Mouse (Mus musculus) adrenal gland, postnatal 10 days (tissue): Measurements from ENCODE around the gene Cecr2. TPM values are rescaled to one million over a fixed set of nuclear protein-coding genes. Genes with fewer than 3 reads are reported as not detected.
A peak's percentile ranks its signal among the peaks of the same experiment; 100 is the strongest.
"Not testable (repeated sequence)": the region's sequence is repeated elsewhere in the genome, so short reads cannot be mapped to it uniquely, and the experiment has no call there.

ENCODE experiments used
- DNase-seq: peaks from one replicate; pipeline ENCODE4 v3.0.0; 2021; ENCODE audit warnings: mixed read lengths
- long read RNA-seq, 2 experiments: library from polyadenylated mRNA; stranded (forward); transcript quantifications; one replicate each; pipeline ENCODE4 v2.0.0; 2021
- total RNA-seq, 2 experiments: library from RNA; stranded (reverse); gene quantifications; 2 replicates each; pipeline ENCODE4 v1.2.3; 2021

The Cecr2 gene
- 10 to 100 TPM; 15.7 to 29.4 TPM for total RNA-seq
- long read RNA-seq, experiment 1, partial matches to known transcripts: 3 of 6 reads
- long read RNA-seq, experiment 1, other reads (novel, unspliced or antisense): 3 of 6 reads
- long read RNA-seq, experiment 2, partial matches to known transcripts: 2 of 5 reads
- long read RNA-seq, experiment 2, other reads (novel, unspliced or antisense): 1 of 5 reads

- peak; percentile 85 for DNase-seq
Observed at GRCm38 (mm10) chr6:120665816-120666760, at the start of gene Cecr2. Gene Cecr2, plus strand, starts transcription at chr6:120666369.

GRCm38 (mm10) chr6:120617586-120617985 lies 48.6 kb upstream of the Cecr2 start:
- no peak for DNase-seq

DNA sequence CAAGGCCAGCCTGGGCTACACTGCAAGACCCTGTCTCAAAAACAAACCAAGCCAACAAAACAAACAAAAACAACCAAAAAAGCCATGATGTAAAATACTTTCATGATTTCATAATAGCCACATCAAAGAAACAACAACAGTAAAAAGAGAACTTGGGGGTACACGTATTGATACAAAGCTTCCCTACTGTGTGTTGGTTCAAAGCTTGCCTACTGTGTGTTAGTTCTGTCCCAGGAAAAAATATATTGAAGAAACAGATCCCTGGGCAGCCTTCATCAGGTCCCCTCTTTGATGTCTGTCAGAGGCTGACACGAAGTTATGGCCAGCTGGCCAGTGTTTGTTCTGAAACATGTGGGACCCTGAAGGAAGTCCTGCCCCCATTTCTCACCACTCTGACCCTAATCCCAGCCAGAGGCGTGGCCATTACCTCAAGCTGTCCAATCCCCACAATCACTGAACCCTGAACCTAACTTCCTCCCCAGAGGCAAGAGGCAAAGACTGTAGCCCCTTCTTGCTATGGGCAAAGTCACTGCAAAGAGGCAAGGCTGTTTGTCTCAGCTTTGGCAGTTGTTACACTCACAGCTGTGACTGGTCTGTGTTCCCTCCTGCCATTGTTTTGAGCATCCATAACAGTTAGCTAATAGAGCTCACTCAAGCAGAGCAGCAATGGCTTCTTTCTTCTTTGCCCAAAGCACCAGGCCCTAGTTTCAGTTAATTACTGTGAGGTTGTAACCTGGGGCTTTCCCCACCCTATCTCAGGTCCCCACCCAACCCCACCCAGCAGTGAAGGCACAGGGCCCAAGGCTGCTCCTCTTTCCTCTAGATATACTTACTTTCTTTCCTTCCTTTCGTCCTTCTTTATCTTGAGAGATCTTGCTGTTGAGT lies 47.4 kb upstream of the Cecr2 start:
- DNase-seq: no peak

DNA sequence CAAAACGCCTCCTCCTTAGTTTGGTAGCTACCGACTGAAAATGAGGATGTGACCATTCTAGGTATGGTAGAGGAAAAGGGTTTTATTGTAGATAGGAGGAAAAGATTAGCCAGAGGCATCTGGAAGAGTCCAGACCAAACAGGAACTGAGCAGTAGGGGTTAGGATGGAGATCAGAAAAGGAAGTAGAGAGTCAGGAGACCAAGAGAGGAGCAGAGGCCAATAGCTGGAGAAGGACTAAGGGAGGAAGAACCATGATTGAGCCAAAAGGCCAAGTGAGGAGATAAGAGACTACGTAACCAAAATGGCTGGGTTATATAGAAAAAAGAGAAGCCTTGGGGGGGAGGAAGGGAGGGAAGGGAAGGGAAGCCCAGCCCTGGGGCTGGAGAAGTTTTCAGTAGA lies 46.0 kb upstream of the Cecr2 start:
- no peak for DNase-seq

GRCm38 (mm10) chr6:120625081-120625480 lies 41.1 kb upstream of the Cecr2 start:
- peak; percentile 61 for DNase-seq

DNA sequence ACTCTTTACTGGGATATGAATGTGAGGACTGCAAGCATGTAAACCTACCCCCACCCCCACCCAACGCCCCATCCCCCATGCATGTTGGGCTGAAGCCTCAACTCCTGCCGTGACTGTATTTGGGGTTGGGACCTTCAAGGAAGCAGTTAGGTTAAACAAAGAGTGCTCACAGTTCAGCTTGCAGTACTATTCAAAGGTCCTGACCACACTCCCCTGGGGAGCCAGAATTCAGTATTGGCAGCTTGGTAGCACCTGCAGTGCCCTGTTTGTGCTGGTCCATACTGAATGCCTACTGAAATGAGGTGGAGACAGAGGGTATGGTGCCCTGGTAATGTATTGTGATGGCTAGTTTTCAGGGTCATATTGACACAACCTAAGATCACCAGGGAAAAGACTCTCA lies 39.1 kb upstream of the Cecr2 start:
- DNase-seq: no peak

DNA sequence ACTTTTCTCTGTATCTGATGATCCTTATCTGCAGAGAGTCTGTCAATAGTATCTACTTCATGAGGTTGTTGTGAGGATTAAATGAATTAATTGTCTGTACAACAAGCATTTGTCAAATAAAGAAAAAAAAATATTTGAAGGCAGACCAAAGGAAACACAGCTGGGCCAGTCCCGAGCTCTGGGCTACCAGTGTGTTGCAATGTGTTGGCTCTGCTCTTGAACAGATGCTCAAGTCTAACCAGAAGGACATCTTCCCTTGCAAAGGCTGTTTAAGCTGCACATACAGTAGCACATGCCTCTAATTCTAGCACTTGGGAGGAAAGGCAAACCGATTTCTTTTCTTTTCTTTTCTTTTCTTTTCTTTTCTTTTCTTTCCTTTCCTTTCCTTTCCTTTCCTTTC lies 37.2 kb upstream of the Cecr2 start:
- DNase-seq: no peak

DNA sequence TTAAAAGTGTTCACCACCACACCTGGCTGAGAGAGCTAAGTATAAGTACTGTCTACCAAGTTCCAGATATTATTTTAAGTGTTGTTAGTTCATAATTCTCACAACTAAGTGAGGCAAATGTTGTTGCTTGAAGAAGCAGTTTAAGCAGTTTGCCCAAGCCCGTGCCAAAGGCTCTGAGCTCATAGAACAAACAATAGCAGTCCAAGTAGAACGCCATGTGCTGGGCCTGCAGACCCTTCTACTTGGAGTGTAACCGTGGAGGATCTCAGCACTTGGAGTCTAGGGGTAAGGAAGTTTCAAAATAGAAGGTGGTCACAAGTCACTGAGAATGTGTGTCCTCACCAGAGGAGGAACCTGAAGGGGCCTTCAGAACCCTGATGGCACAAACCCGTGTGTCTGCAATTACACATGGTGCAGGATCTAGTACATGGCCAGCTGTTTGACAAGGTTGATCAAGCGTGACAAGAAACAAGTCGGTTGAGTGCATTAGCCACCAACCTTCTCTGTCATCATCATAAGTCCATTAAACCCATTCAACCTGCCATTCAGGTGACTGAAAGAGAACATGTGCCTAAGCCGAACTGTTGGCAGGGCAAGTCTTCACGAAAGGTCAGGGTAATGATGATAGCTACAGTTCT lies 30.7 kb upstream of the Cecr2 start:
- DNase-seq: no peak

DNA sequence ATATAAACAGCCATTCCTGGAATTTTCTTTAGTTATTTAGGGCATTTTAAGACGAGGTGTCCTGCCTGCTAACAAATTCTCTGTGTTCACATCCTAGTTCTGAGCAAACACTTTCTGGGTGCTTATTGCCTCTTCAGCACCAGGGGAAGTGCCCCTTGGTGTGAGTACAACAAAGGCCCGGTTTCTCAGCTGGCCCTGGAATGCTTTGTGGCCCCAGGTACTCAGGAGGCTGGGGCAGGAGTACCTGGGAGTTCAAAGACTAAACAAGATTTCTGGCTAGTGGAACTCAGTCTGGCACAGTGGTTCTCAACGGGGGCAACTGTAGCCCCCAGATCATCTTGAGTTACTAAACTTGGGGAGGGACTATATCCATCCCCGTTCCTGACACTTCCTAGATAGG lies 26.6 kb upstream of the Cecr2 start:
- DNase-seq: no peak

DNA sequence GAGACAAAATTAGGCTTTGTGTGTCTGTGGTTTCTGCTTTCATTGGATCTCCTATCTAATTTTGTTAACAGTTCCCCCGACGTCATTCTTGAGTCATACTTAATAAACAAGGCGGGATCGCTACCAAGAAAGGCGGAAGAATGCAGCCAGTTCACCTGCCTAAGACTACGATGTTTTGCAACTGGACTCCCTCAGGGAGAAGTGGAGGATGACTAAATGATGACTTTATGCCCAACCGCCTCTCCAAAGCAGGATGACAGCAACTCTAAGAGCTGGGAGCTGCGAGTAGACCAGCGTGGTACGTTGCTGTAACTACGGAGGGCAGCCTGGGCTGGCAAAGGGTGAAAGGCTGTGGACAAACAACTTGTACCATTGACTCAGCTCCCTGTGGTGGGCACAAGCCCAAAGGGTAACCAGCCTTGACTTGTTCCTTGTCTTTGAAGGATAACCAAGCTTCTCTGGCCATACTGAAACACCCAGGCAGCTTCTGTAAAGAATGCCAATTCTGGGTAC lies 24.2 kb upstream of the Cecr2 start:
- no peak for DNase-seq

DNA sequence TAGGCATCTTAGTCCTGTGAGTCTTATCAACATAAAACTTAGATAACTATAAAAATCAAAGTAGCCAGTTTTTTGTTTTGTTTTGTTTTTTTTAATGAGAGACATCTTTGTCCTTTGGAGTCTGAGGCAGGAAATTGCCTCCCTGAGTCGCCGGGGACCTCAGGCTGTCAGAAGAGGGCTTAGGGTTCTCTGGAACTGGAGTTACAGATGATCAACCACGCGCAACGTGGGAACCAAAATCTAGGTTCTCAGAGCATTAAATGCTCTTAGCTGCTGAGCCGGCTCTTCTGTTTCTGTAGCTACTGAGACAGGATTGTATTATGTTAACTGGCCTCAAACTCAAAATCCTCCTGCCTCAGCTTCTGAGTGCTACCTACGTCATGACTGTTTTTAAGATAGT lies 22.4 kb upstream of the Cecr2 start:
- DNase-seq: no peak

DNA sequence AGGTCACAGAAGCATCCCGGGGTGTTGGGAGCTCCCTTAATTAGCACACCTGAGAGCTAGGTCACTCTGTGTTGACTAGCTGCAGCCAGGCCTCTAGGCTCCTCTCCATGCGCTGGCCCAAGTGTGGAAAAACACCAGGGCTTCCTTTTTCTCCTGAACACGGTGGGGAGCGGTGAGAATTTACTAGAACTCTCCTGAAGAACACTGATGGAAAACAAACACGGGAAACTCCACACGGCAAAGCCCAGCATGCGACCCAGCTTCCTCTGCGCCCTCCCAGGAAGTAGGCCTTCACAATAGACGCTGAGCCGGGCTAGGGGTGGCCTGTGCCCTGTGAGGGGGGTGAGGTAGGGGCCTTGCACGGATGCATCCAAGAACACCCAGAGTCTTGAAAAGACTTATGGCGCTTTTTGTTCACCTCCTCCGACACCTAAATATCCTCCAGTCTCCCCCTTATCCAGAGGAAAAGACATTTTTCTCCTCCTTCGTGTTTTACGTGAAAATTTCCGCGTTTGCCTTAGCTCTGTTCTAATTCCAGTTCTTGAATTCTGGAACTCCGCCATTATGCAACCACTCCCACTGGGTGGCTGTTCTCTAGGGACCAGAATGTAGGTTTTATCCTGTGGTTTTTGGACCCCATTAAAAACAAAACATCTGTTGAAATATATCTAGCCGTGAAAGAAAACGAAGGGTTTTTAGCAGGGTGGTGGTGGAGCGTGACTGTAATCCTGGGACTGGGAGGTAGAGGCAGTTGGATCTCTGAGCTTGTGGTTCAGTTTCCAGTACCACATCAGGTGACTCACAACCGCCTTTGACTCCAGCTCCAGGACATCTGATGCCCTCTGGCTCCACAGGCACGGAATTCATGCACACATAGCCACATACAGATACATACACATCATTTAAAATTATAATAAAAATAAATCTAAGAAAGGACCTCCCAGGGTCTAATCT lies 21.5 kb upstream of the Cecr2 start:
- DNase-seq: no peak

DNA sequence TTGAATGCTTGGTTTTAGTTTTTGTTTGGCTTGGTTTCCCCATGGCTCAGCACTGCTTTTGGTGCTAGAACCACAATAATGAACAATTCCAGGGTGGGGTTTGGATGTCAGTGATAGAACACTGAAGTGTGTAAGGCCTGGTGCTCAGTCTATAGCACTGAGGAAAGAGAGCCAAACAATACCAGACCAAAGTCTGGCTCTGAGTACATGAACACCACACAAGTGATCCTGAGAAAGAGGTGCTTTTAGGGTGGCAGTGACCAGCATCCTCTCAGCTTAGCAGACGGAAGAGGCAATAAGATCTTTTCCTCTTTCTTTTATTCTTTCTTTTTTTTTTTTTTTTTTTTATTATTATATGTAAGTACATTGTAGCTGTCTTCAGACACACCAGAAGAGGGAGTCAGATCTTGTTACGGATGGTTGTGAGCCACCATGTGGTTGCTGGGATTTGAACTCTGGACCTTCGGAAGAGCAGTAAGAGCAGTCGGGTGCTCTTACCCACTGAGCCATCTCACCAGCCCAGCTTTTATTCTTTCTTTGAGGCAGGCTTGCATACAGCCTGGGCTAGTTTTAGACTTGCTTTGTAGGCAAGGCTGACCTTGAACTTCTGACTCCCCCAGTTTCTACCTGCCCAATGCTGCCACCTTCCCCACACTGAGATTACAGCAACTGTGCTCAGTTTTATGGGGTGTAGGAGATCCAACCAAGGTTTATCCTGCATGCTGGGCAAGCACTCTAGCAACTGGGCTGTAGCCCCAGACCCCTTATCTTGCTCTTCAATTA lies 18.7 kb upstream of the Cecr2 start:
- DNase-seq: not testable (repeated sequence)

DNA sequence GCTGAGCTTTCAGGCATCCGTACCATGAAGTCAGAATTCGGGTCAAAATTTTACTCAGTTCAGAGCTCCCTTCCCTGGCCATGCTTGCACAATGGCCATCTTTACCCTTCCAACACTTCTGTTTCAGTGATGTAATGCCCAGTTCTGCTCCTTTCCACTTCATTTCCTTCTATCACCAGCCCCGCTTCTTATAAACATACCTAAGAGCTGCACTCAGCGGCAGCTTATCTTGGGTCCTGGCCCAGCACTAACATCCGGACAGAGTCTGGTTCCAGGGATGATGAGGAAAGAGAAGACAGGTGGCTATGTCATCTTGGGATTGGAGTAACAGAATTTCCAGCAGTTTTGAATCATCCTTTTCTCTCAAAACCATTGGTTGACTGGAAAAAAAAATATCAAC lies 18.0 kb upstream of the Cecr2 start:
- DNase-seq: no peak

DNA sequence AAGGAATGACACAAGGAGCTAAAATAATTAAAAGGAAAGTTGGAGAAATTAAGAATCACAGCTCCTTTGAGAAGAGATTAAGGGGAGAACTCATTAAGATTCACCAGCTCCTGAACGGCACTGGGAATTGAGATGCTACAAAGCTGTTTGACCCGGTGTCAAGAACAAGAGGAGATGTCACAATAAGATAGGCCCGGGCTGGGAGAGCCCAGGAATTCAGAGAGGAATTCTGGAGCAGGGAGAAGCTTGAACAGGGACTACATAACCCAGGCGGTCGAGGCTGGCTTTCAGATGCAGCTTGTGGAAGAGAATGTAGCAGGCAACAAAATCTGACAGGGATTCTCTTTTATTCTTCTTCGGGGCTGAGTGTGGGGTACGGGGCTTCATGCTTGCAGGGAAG lies 13.5 kb upstream of the Cecr2 start:
- no peak for DNase-seq

DNA sequence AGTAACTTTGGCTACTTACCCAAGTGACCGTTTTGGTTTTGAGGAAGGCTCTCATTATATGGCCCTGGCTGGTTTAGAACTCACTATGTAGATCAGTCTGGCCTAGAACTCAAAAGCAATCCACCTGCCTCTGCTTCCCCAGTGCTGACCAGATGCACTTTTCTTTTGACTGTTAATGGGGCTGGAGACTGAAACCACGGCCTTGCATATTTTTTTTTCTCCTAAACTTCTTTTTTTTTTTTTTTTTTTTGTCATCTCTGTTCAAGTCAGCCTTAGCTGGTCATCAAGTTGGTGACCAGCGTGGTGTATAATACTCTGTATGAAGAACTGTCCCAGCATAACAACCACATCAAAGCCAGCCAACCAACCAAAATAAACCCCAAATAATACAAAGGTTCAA lies 10.5 kb upstream of the Cecr2 start:
- no peak for DNase-seq

GRCm38 (mm10) chr6:120658848-120659247 lies 7.3 kb upstream of the Cecr2 start:
- DNase-seq: no peak

DNA sequence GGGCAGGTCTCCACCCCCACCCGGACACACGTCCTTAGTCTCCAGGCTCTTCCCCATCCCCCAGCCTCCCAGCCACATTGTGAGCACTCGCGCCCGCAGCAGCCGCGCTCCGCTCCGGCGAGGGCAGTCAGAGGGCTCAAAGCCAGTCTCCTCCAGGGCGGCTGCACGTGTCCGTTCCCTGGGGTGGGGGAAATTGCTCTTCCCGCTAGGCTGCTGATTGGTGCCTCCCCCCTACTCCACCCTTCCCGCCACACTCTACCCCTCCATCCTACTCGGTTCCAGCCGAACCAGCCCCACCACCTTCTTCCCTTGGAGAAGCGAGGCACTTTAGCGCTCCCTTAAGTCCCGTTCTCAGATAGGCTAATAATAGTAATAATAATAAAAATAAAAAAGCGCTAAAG lies 754 bp upstream of the Cecr2 start:
- peak; percentile 84 for DNase-seq

- peak; percentile 71 for DNase-seq
Observed at GRCm38 (mm10) chr6:120666761-120667421, 722 bp downstream of the Cecr2 start.

DNA sequence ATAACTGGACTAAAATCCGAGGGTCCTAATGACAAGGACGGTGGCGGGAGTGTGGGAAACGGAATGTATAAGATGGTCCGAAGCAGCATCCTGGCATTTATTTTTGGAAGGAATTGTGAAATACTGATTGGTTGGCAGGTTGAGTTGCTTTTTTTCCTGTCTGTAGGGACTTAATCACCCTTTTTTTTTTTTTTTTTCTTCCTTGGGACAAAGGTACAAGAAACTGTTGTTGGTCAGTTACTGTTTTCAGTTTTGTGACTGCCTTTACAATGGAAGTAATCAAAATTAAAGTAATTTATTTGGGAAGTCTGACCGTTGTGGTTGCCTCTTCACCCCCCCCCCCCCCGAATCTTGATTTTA lies 1.2 kb downstream of the Cecr2 start:
- no peak for DNase-seq
